Mouse (Mus musculus): Measurements from ENCODE around the gene Carhsp1. TPM values are rescaled to one million over a fixed set of nuclear protein-coding genes. Genes with fewer than 3 reads are reported as not detected.

Gene Carhsp1
- polyA plus RNA-seq, 1 experiment: 47.4 TPM

GRCm38 (mm10) chr16:8620315-8621115, 51.4 kb downstream of the Carhsp1 start:
- Histone ChIP-seq H3K27me3 (ENCODE audit: control insufficient read depth, insufficient read depth, low read length) (no peaks in the 10 kb centered on the region), H3K4me3 (ENCODE audit: control insufficient read depth, insufficient read depth, low read length) (no peak overlapping the region), H3K36me3 (ENCODE audit: control insufficient read depth, insufficient read depth, low read length) (no peaks in the 10 kb centered on the region), H3K4me1 (replicated peaks; ENCODE audit: control insufficient read depth, insufficient read depth, low read length) (peaks cover 3% of the 10 kb centered on the region), H3K27ac (ENCODE audit: control insufficient read depth, insufficient read depth, low read length) (no peak overlapping the region)
- WGBS: 90% methylated on average over 16 of the region's 16 CpGs
- TF ChIP-seq POLR2A (IDR thresholded peaks at IDR 0.05; ENCODE audit: control insufficient read depth, extremely low read depth, insufficient read depth, low read length, poor library complexity) (no peak), CTCF (IDR thresholded peaks at IDR 0.05; ENCODE audit: borderline replicate concordance, control insufficient read depth, extremely low read depth, insufficient read depth, low read length, poor library complexity) (no peak)
- DNase-seq: no peak

GRCm38 (mm10) chr16:8619659-8620314, 52.2 kb downstream of the Carhsp1 start:
- TF ChIP-seq CTCF (IDR thresholded peaks at IDR 0.05; ENCODE audit: borderline replicate concordance, control insufficient read depth, extremely low read depth, insufficient read depth, low read length, poor library complexity) (no peak), POLR2A (IDR thresholded peaks at IDR 0.05; ENCODE audit: control insufficient read depth, extremely low read depth, insufficient read depth, low read length, poor library complexity) (no peak)
- H3K27ac ChIP-seq (ENCODE audit: control insufficient read depth, insufficient read depth, low read length): no peak overlapping the region
- no peak overlapping the region for H3K4me3 ChIP-seq (ENCODE audit: control insufficient read depth, insufficient read depth, low read length)
- no peaks in the 10 kb centered on the region for H3K36me3 ChIP-seq (ENCODE audit: control insufficient read depth, insufficient read depth, low read length)
- H3K4me1 ChIP-seq (replicated peaks; ENCODE audit: control insufficient read depth, insufficient read depth, low read length): peaks cover 3% of the 10 kb centered on the region
- WGBS: 88% methylated on average over 10 of the region's 10 CpGs
- no peak for DNase-seq
- H3K27me3 ChIP-seq (ENCODE audit: control insufficient read depth, insufficient read depth, low read length): no peaks in the 10 kb centered on the region

- TF ChIP-seq POLR2A (IDR thresholded peaks at IDR 0.05; ENCODE audit: control insufficient read depth, extremely low read depth, insufficient read depth, low read length, poor library complexity): no peak
- no peak for TF ChIP-seq CTCF (IDR thresholded peaks at IDR 0.05; ENCODE audit: borderline replicate concordance, control insufficient read depth, extremely low read depth, insufficient read depth, low read length, poor library complexity)
- peaks cover 13% of the 10 kb centered on the region for H3K4me1 ChIP-seq (replicated peaks; ENCODE audit: control insufficient read depth, insufficient read depth, low read length)
These were observed 58.5 kb downstream of the Carhsp1 start for GRCm38 (mm10) chr16:8613447-8613846.

GRCm38 (mm10) chr16:8613039-8613438, 58.9 kb downstream of the Carhsp1 start:
- Histone ChIP-seq H3K27me3 (ENCODE audit: control insufficient read depth, insufficient read depth, low read length) (no peaks in the 10 kb centered on the region), H3K36me3 (ENCODE audit: control insufficient read depth, insufficient read depth, low read length) (no peaks in the 10 kb centered on the region), H3K4me1 (replicated peaks; ENCODE audit: control insufficient read depth, insufficient read depth, low read length) (peaks cover 13% of the 10 kb centered on the region), H3K4me3 (ENCODE audit: control insufficient read depth, insufficient read depth, low read length) (no peak overlapping the region), H3K27ac (ENCODE audit: control insufficient read depth, insufficient read depth, low read length) (no peak overlapping the region)
- DNase-seq: no peak
- WGBS: 94% methylated on average over 4 of the region's 4 CpGs
- no peak for TF ChIP-seq POLR2A (IDR thresholded peaks at IDR 0.05; ENCODE audit: control insufficient read depth, extremely low read depth, insufficient read depth, low read length, poor library complexity)
- TF ChIP-seq CTCF (IDR thresholded peaks at IDR 0.05; ENCODE audit: borderline replicate concordance, control insufficient read depth, extremely low read depth, insufficient read depth, low read length, poor library complexity): no peak

More at GRCm38 (mm10) chr16:8613447-8613846, 58.5 kb downstream of the Carhsp1 start:
- no peak overlapping the region for H3K27ac ChIP-seq (ENCODE audit: control insufficient read depth, insufficient read depth, low read length)
- no peaks in the 10 kb centered on the region for H3K36me3 ChIP-seq (ENCODE audit: control insufficient read depth, insufficient read depth, low read length)
- no peaks in the 10 kb centered on the region for H3K27me3 ChIP-seq (ENCODE audit: control insufficient read depth, insufficient read depth, low read length)
- H3K4me3 ChIP-seq (ENCODE audit: control insufficient read depth, insufficient read depth, low read length): no peak overlapping the region
- 89% methylated on average over 3 of the region's 3 CpGs for WGBS
- no peak for DNase-seq

- H3K4me3 ChIP-seq (ENCODE audit: control insufficient read depth, insufficient read depth, low read length): no peak overlapping the region
- WGBS: 87% methylated on average over 8 of the region's 8 CpGs
- H3K36me3 ChIP-seq (ENCODE audit: control insufficient read depth, insufficient read depth, low read length): no peaks in the 10 kb centered on the region
- no peak overlapping the region for H3K27ac ChIP-seq (ENCODE audit: control insufficient read depth, insufficient read depth, low read length)
- no peaks in the 10 kb centered on the region for H3K27me3 ChIP-seq (ENCODE audit: control insufficient read depth, insufficient read depth, low read length)
- no peak for DNase-seq
- H3K4me1 ChIP-seq (replicated peaks; ENCODE audit: control insufficient read depth, insufficient read depth, low read length): peaks cover 13% of the 10 kb centered on the region
- no peak for TF ChIP-seq CTCF (IDR thresholded peaks at IDR 0.05; ENCODE audit: borderline replicate concordance, control insufficient read depth, extremely low read depth, insufficient read depth, low read length, poor library complexity)
- no peak for TF ChIP-seq POLR2A (IDR thresholded peaks at IDR 0.05; ENCODE audit: control insufficient read depth, extremely low read depth, insufficient read depth, low read length, poor library complexity)
These were observed 59.5 kb downstream of the Carhsp1 start for GRCm38 (mm10) chr16:8612214-8613005.

- Histone ChIP-seq H3K36me3 (ENCODE audit: control insufficient read depth, insufficient read depth, low read length) (no peaks in the 10 kb centered on the region), H3K4me3 (ENCODE audit: control insufficient read depth, insufficient read depth, low read length) (no peak overlapping the region), H3K27me3 (ENCODE audit: control insufficient read depth, insufficient read depth, low read length) (no peaks in the 10 kb centered on the region), H3K4me1 (replicated peaks; ENCODE audit: control insufficient read depth, insufficient read depth, low read length) (peaks cover 10% of the 10 kb centered on the region), H3K27ac (ENCODE audit: control insufficient read depth, insufficient read depth, low read length) (peak overlapping the region; percentile 83)
- no peak for TF ChIP-seq CTCF (IDR thresholded peaks at IDR 0.05; ENCODE audit: borderline replicate concordance, control insufficient read depth, extremely low read depth, insufficient read depth, low read length, poor library complexity)
- TF ChIP-seq POLR2A (IDR thresholded peaks at IDR 0.05; ENCODE audit: control insufficient read depth, extremely low read depth, insufficient read depth, low read length, poor library complexity): no peak
- 39% methylated on average over 3 of the region's 3 CpGs for WGBS
- peak; percentile 30 for DNase-seq
These were observed 61.6 kb downstream of the Carhsp1 start for GRCm38 (mm10) chr16:8610397-8610796.

Other genes starting within 250 kb of the Carhsp1 start
- gene Tmem114, start 247.0 kb downstream of the Carhsp1 start, polyA plus RNA-seq (2012; rRNA removed): 0.09 TPM in 1 of 2 replicates, not detected in the other
- gene Mettl22, start 201.4 kb downstream of the Carhsp1 start, polyA plus RNA-seq (2012; rRNA removed): 27.9 and 28.3 TPM in 2 replicates
- gene Abat, start 158.7 kb downstream of the Carhsp1 start, polyA plus RNA-seq (2012; rRNA removed): 7.3 and 9.5 TPM in 2 replicates
- 110 and 116 TPM in 2 replicates for gene Pmm2, start 34.5 kb downstream of the Carhsp1 start, polyA plus RNA-seq (2012; rRNA removed)
- gene Tmem186, start 34.4 kb downstream of the Carhsp1 start, polyA plus RNA-seq (2012; rRNA removed): 18.5 and 20.8 TPM in 2 replicates
- gene Gm5767, start 8.6 kb upstream of the Carhsp1 start, polyA plus RNA-seq (2012; rRNA removed): 1.1 TPM in 1 of 2 replicates, not detected in the other
- gene Usp7, start 120.2 kb upstream of the Carhsp1 start, polyA plus RNA-seq (2012; rRNA removed): 81.7 and 94.8 TPM in 2 replicates
- gene 1810013L24Rik, start 157.9 kb upstream of the Carhsp1 start, polyA plus RNA-seq (2012; rRNA removed): 28.4 and 29.5 TPM in 2 replicates